Mouse (Mus musculus) CD8-positive naive resting alpha-beta T cell, adult 2 months (primary cell): ENCODE measurements around the gene Tmem231.
"Not testable (repeated sequence)": the region's sequence is repeated elsewhere in the genome, so short reads cannot be mapped to it uniquely, and the experiment has no call there.

Source experiments
- DNase-seq, 2 experiments: peaks; one replicate each; pipeline ENCODE4 v3.0.0; 2022; ENCODE audit warnings: low read depth in 2 of 2, low spot score in 2 of 2

Gene Tmem231

GRCm38 (mm10) chr8:111950846-111951245 lies 17.2 kb upstream of the Tmem231 start:
- no peak for DNase-seq

GRCm38 (mm10) chr8:111947954-111948353 lies 14.3 kb upstream of the Tmem231 start:
- DNase-seq = no peak

- DNase-seq = no peak
Observed at GRCm38 (mm10) chr8:111947144-111947543, 13.5 kb upstream of the Tmem231 start.

- DNase-seq = no peak
Observed at GRCm38 (mm10) chr8:111943544-111943943, 9.9 kb upstream of the Tmem231 start.

- peak; percentile 37 to 54 for DNase-seq
Observed at GRCm38 (mm10) chr8:111941101-111941454, 7.4 kb upstream of the Tmem231 start.

GRCm38 (mm10) chr8:111940171-111941100 lies 6.8 kb upstream of the Tmem231 start, which contains the start of gene Gabarapl2:
Gene Gabarapl2 (plus strand): TSS chr8:111940703.
- DNase-seq = peak; percentile 86 to 93

GRCm38 (mm10) chr8:111939516-111940142 lies 5.9 kb upstream of the Tmem231 start:
- peak in 1 of 2 experiments; percentile 10 for DNase-seq

- DNase-seq = not testable (repeated sequence)
Observed at GRCm38 (mm10) chr8:111938076-111938985, 4.7 kb upstream of the Tmem231 start.

- DNase-seq = no peak
Observed at GRCm38 (mm10) chr8:111937184-111937583, 3.5 kb upstream of the Tmem231 start.

- DNase-seq = no peak
Observed at GRCm38 (mm10) chr8:111934201-111934600, 520 bp upstream of the Tmem231 start.

GRCm38 (mm10) chr8:111932580-111933336 lies 923 bp downstream of the Tmem231 start:
- DNase-seq = no peak

GRCm38 (mm10) chr8:111931721-111932120 lies 2.0 kb downstream of the Tmem231 start:
- no peak for DNase-seq

GRCm38 (mm10) chr8:111929648-111930344 lies 3.9 kb downstream of the Tmem231 start:
- DNase-seq = no peak

GRCm38 (mm10) chr8:111924976-111925375 lies 8.7 kb downstream of the Tmem231 start:
- DNase-seq = no peak

GRCm38 (mm10) chr8:111923383-111923804 lies 10.3 kb downstream of the Tmem231 start:
- peak; percentile 21 to 42 for DNase-seq

GRCm38 (mm10) chr8:111920971-111921370 lies 12.7 kb downstream of the Tmem231 start:
- DNase-seq = no peak

GRCm38 (mm10) chr8:111919663-111920062 lies 14.0 kb downstream of the Tmem231 start:
- no peak for DNase-seq

- DNase-seq = no peak
Observed at GRCm38 (mm10) chr8:111912860-111913432, 20.7 kb downstream of the Tmem231 start.

GRCm38 (mm10) chr8:111911572-111911971 lies 22.1 kb downstream of the Tmem231 start:
- no peak for DNase-seq
